Mouse (Mus musculus) embryo, embryonic 10 days (tissue): ENCODE measurements at regions not wholly inside any gene's neighbourhood (a gene's known extent, or its start where the extent isn't known, plus 50 kb on each side); places are given as distances from the start of the nearest gene placed in this dataset.
"Not testable (repeated sequence)": the region's sequence is repeated elsewhere in the genome, so short reads cannot be mapped to it uniquely, and the experiment has no call there.

Experiments
- DNase-seq: peaks from one replicate; pipeline ENCODE4 v3.0.0-alpha.2; 2015; ENCODE audit warnings: low spot score

GRCm38 (mm10) chr12:77854281-77855075, 339.6 kb upstream of the Gm6657 start:
- DNase-seq: peak; percentile 86

- no peak for DNase-seq
Observed at GRCm38 (mm10) chr12:77855796-77856195, 338.2 kb upstream of the Gm6657 start.

GRCm38 (mm10) chr12:77857281-77857680, 336.8 kb upstream of the Gm6657 start:
- DNase-seq: no peak

- DNase-seq: no peak
Observed at GRCm38 (mm10) chr12:77860769-77861557, 333.1 kb upstream of the Gm6657 start.

GRCm38 (mm10) chr12:77867947-77868495, 326.0 kb upstream of the Gm6657 start:
- no peak for DNase-seq

- no peak for DNase-seq
Observed at GRCm38 (mm10) chr12:77869296-77869695, 324.7 kb upstream of the Gm6657 start.

GRCm38 (mm10) chr12:77887335-77887734, 306.7 kb upstream of the Gm6657 start:
- no peak for DNase-seq

GRCm38 (mm10) chr12:77891452-77891851, 302.6 kb upstream of the Gm6657 start:
- no peak for DNase-seq

- no peak for DNase-seq
Observed at GRCm38 (mm10) chr12:77894238-77894637, 299.8 kb upstream of the Gm6657 start.

GRCm38 (mm10) chr12:77895508-77895907, 298.5 kb upstream of the Gm6657 start:
- DNase-seq: no peak

- not testable (repeated sequence) for DNase-seq
Observed at GRCm38 (mm10) chr12:77898974-77899373, 295.1 kb upstream of the Gm6657 start.

- DNase-seq: no peak
Observed at GRCm38 (mm10) chr12:77901254-77901653, 292.8 kb upstream of the Gm6657 start.

GRCm38 (mm10) chr12:77912863-77913554, 281.0 kb upstream of the Gm6657 start:
- no peak for DNase-seq

GRCm38 (mm10) chr12:77928729-77929128, 265.3 kb upstream of the Gm6657 start:
- DNase-seq: no peak

- DNase-seq: no peak
Observed at GRCm38 (mm10) chr12:77929571-77929970, 264.5 kb upstream of the Gm6657 start.

- DNase-seq: no peak
Observed at GRCm38 (mm10) chr12:77943960-77944359, 250.1 kb upstream of the Gm6657 start.

GRCm38 (mm10) chr12:77949474-77950017, 244.5 kb upstream of the Gm6657 start:
- peak; percentile 45 for DNase-seq

GRCm38 (mm10) chr12:77952492-77952891, 241.6 kb upstream of the Gm6657 start:
- no peak for DNase-seq

GRCm38 (mm10) chr12:77962631-77963030, 231.4 kb upstream of the Gm6657 start:
- no peak for DNase-seq

- no peak for DNase-seq
Observed at GRCm38 (mm10) chr12:77968543-77968942, 225.5 kb upstream of the Gm6657 start.

- peak; percentile 9 for DNase-seq
Observed at GRCm38 (mm10) chr12:77970026-77970425, 224.0 kb upstream of the Gm6657 start.

- peak; percentile 36 for DNase-seq
Observed at GRCm38 (mm10) chr12:77972165-77972564, 221.9 kb upstream of the Gm6657 start.
